Mouse (Mus musculus): ENCODE data around the gene Rnaseh1. TPM values are rescaled to one million over a fixed set of nuclear protein-coding genes. Genes with fewer than 3 reads are reported as not detected.
A peak's percentile ranks its signal among the peaks of the same experiment; 100 is the strongest.

The Rnaseh1 gene
- polyA plus RNA-seq, 1 experiment from 2014 or later, result 29.6 TPM

DNA sequence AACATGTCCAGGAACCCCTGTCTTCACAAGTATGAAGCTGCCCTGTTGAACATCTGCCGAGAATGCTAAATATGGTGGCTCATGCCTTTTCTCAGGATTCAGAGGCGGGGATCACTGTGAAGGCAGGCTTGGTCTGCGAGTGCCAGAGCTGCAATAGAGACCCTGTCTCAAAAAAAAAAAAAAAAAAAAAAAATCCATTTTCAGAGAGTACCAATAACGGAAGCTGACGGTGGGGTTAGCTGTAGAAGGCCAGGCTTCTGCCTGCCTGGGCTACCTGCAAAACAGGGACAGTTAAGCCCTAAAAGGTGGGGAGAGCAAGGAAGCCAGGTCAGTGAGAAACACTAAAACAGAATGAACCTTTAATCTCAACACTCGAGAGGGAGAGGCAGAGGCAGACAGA, 12.9 kb upstream of the Rnaseh1 start:
- H3K9ac ChIP-seq (ENCODE audit: low read length), result no peak overlapping the region; the same call in 1 of the 2 replicates
- WGBS, result 84% methylated on average over 6 of the region's 6 CpGs
- H3K4me3 ChIP-seq (ENCODE audit: low read length), result peak overlapping the region; percentile 80
- H3K4me2 ChIP-seq (ENCODE audit: low read depth, low read length), result peak overlapping the region; percentile 56
- H3K27me3 ChIP-seq (ENCODE audit: control insufficient read depth, insufficient read depth, low read depth, low read length), result no peaks in the 10 kb centered on the region
- H3K9me3 ChIP-seq (ENCODE audit: control insufficient read depth, low read length), result no peaks in the 10 kb centered on the region
- H3K4me1 ChIP-seq (replicated peaks; ENCODE audit: control insufficient read depth, insufficient read depth, low read length), result peaks cover 10% of the 10 kb centered on the region
- ATAC-seq (ENCODE audit: low read depth), result no peak
- H3K27ac ChIP-seq (ENCODE audit: low read length), result no peak overlapping the region
- H3K36me3 ChIP-seq (ENCODE audit: control insufficient read depth, insufficient read depth, low read length), result peaks cover 25% of the 10 kb centered on the region

GRCm38 (mm10) chr12:28638778-28639177, 10.6 kb upstream of the Rnaseh1 start:
- peaks cover 7% of the 10 kb centered on the region; the same call in 1 of the 2 replicates for H3K4me1 ChIP-seq (replicated peaks; ENCODE audit: control insufficient read depth, insufficient read depth, low read length)
- peaks cover 2% of the 10 kb centered on the region; the same call in 1 of the 2 replicates for H3K36me3 ChIP-seq (ENCODE audit: control insufficient read depth, insufficient read depth, low read length)
- H3K4me2 ChIP-seq (ENCODE audit: low read depth, low read length), result no peak overlapping the region
- H3K9me3 ChIP-seq (ENCODE audit: control insufficient read depth, low read length), result no peaks in the 10 kb centered on the region
- no peaks in the 10 kb centered on the region for H3K27me3 ChIP-seq (ENCODE audit: control insufficient read depth, insufficient read depth, low read depth, low read length)
- WGBS, result 58% methylated on average over 2 of the region's 2 CpGs
- no peak overlapping the region for H3K27ac ChIP-seq (ENCODE audit: low read length)
- H3K9ac ChIP-seq (ENCODE audit: low read length), result no peak overlapping the region
- ATAC-seq (ENCODE audit: low read depth), result no peak
- H3K4me3 ChIP-seq (ENCODE audit: low read length), result no peak overlapping the region

GRCm38 (mm10) chr12:28662628-28663027, 13.2 kb downstream of the Rnaseh1 start:
- Histone ChIP-seq H3K27ac (ENCODE audit: low read length) (no peak overlapping the region), H3K4me3 (ENCODE audit: low read length) (no peak overlapping the region), H3K4me1 (replicated peaks; ENCODE audit: control insufficient read depth, insufficient read depth, low read length) (peaks cover 10% of the 10 kb centered on the region), H3K4me2 (ENCODE audit: low read depth, low read length) (no peak overlapping the region), H3K36me3 (ENCODE audit: control insufficient read depth, insufficient read depth, low read length) (peaks cover 22% of the 10 kb centered on the region), H3K9me3 (ENCODE audit: control insufficient read depth, low read length) (no peaks in the 10 kb centered on the region), H3K27me3 (ENCODE audit: control insufficient read depth, insufficient read depth, low read depth, low read length) (no peaks in the 10 kb centered on the region), H3K9ac (ENCODE audit: low read length) (no peak overlapping the region)
- WGBS, result 81% methylated on average over 4 of the region's 4 CpGs
- ATAC-seq (ENCODE audit: low read depth), result no peak

DNA sequence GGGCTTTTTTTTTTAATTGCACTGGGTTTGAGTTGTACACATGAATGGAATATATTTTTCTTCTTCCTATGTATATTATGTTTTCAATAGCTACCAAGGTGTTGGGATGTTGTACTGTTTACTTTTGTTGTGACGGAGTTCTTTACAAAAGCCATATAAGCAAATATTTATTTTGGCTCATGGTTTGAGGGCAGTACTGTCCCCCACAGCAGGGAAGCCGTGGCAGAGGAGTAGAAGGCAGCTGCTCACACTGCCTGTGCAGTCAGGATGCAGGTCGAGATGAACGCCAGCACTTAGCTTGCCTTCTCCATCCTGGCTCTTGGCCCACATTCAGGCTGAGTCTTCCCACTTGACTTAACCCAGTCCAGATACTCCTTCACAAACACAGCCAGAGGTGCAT, 17.3 kb downstream of the Rnaseh1 start:
- H3K27me3 ChIP-seq (ENCODE audit: control insufficient read depth, insufficient read depth, low read depth, low read length), result no peaks in the 10 kb centered on the region
- no peak overlapping the region for H3K4me3 ChIP-seq (ENCODE audit: low read length)
- H3K4me2 ChIP-seq (ENCODE audit: low read depth, low read length), result peak overlapping the region; percentile 27; the same call in 1 of the 2 replicates
- WGBS, result 23% methylated on average over 4 of the region's 4 CpGs
- H3K27ac ChIP-seq (ENCODE audit: low read length), result peak overlapping the region; percentile 13; the same call in 1 of the 2 replicates
- ATAC-seq (ENCODE audit: low read depth), result peak; percentile 49; the same call in 1 of the 2 replicates
- peaks cover 11% of the 10 kb centered on the region for H3K4me1 ChIP-seq (replicated peaks; ENCODE audit: control insufficient read depth, insufficient read depth, low read length)
- H3K9me3 ChIP-seq (ENCODE audit: control insufficient read depth, low read length), result no peaks in the 10 kb centered on the region
- peak overlapping the region; percentile 43; the same call in 1 of the 2 replicates for H3K9ac ChIP-seq (ENCODE audit: low read length)
- no peaks in the 10 kb centered on the region for H3K36me3 ChIP-seq (ENCODE audit: control insufficient read depth, insufficient read depth, low read length)

- under 1% methylated on average over 8 of the region's 8 CpGs for WGBS
- Histone ChIP-seq H3K9me3 (ENCODE audit: control insufficient read depth, low read length) (no peaks in the 10 kb centered on the region), H3K27ac (ENCODE audit: low read length) (peak overlapping the region; percentile 13; the same call in 1 of the 2 replicates), H3K36me3 (ENCODE audit: control insufficient read depth, insufficient read depth, low read length) (no peaks in the 10 kb centered on the region), H3K9ac (ENCODE audit: low read length) (peak overlapping the region; percentile 43), H3K4me3 (ENCODE audit: low read length) (no peak overlapping the region), H3K4me1 (replicated peaks; ENCODE audit: control insufficient read depth, insufficient read depth, low read length) (peaks cover 11% of the 10 kb centered on the region), H3K4me2 (ENCODE audit: low read depth, low read length) (peak overlapping the region; percentile 27; the same call in 1 of the 2 replicates), H3K27me3 (ENCODE audit: control insufficient read depth, insufficient read depth, low read depth, low read length) (no peaks in the 10 kb centered on the region)
- peak; percentile 62 for ATAC-seq (ENCODE audit: low read depth)
These were observed 17.9 kb downstream of the Rnaseh1 start for GRCm38 (mm10) chr12:28667287-28667686.

DNA sequence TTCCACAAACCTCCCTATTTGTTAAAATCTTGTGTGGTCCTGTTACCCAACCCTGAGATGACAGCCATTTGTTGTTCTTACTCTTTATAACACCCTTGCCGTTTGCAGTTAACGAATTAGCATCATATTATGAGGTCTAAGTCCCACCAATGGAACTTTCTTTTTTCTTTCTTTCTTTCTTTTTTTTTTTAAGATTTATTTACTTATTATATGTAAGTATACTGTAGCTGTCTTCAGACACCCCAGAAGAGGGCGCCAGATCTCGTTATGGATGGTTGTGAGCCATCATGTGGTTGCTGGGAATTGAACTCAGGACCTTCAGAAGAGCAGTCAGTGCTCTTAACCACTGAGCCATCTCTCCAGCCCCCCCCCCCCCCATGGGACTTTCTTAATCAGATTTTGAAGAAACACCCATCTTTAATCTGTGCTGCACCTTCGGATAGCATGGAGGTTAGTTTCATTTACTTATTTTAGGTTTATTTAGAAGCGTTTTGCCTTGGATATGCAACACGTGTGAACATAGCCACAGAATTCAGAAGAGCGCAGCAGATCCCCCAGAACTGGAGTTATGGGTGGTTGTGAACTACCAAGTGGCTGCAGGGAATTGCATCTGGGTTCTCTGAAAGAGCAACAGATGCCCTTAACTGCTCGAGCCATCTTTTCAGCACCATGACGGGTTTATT, 24.8 kb downstream of the Rnaseh1 start:
- 76% methylated on average over 10 of the region's 10 CpGs for WGBS
- H3K9me3 ChIP-seq (ENCODE audit: control insufficient read depth, low read length), result no peaks in the 10 kb centered on the region
- H3K36me3 ChIP-seq (ENCODE audit: control insufficient read depth, insufficient read depth, low read length), result peaks cover 10% of the 10 kb centered on the region
- peak overlapping the region; percentile 67 for H3K4me2 ChIP-seq (ENCODE audit: low read depth, low read length)
- no peak for ATAC-seq (ENCODE audit: low read depth)
- H3K4me3 ChIP-seq (ENCODE audit: low read length), result peak overlapping the region; percentile 66
- H3K4me1 ChIP-seq (replicated peaks; ENCODE audit: control insufficient read depth, insufficient read depth, low read length), result peaks cover 10% of the 10 kb centered on the region
- H3K27ac ChIP-seq (ENCODE audit: low read length), result peak overlapping the region; percentile 96
- no peaks in the 10 kb centered on the region for H3K27me3 ChIP-seq (ENCODE audit: control insufficient read depth, insufficient read depth, low read depth, low read length)
- H3K9ac ChIP-seq (ENCODE audit: low read length), result peak overlapping the region; percentile 78

DNA sequence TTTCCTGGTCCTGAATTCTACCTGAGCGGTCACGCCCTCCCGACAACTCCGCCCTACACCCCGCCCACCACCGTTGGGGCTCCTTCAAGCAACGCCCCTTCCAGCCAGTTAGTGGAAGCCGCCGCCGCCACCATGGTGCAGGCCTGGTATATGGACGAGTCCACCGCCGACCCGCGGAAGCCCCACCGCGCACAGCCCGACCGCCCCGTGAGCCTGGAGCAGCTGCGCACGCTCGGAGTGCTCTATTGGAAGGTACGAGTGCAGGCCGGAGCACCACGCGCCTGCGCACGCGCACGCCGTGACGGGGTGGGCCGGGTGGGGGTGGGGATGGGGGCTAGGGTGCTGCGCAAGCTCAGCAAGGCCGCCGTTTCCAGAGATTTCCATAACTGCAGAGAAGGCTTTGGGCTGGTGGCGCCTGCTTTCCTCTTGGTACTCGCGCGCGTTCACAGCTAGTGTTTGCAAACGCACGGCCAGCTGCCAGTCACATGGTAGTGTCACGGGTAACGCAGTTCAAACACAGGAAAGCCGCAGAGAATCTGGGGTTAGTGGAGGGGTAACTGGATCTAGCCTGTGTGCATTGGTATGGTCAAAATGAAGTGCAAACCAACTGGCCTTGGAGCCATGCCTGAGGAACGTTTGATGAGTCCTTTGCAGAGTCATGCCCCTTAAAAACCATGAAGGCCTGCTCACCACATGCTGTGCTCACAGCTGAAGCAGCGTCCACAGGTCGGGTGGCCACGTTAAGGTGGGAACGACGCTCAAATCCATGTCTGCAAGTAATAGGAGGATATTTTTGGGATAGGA, 25.9 kb downstream of the Rnaseh1 start, which contains the start of gene Adi1:
Gene Adi1 (plus strand): TSS at position 111 of the 804 bp plus-strand sequence.
- 2% methylated on average over 53 of the region's 53 CpGs for WGBS

GRCm38 (mm10) chr12:28675925-28676209, 26.5 kb downstream of the Rnaseh1 start:
- H3K4me1 ChIP-seq (replicated peaks; ENCODE audit: control insufficient read depth, insufficient read depth, low read length), result peaks cover 10% of the 10 kb centered on the region
- H3K27me3 ChIP-seq (ENCODE audit: control insufficient read depth, insufficient read depth, low read depth, low read length), result no peaks in the 10 kb centered on the region
- 46% methylated on average over 5 of the region's 5 CpGs for WGBS
- peak overlapping the region; percentile 66 for H3K4me3 ChIP-seq (ENCODE audit: low read length)
- H3K27ac ChIP-seq (ENCODE audit: low read length), result peak overlapping the region; percentile 96
- peaks cover 10% of the 10 kb centered on the region for H3K36me3 ChIP-seq (ENCODE audit: control insufficient read depth, insufficient read depth, low read length)
- no peaks in the 10 kb centered on the region for H3K9me3 ChIP-seq (ENCODE audit: control insufficient read depth, low read length)
- peak overlapping the region; percentile 78 for H3K9ac ChIP-seq (ENCODE audit: low read length)
- ATAC-seq (ENCODE audit: low read depth), result no peak
- H3K4me2 ChIP-seq (ENCODE audit: low read depth, low read length), result peak overlapping the region; percentile 67

More for the DNA sequence above, 25.9 kb downstream of the Rnaseh1 start, which contains the start of gene Adi1:
- peaks cover 10% of the 10 kb centered on the region for H3K36me3 ChIP-seq (ENCODE audit: control insufficient read depth, insufficient read depth, low read length)
- H3K9me3 ChIP-seq (ENCODE audit: control insufficient read depth, low read length), result no peaks in the 10 kb centered on the region
- peak within 1 kb of the TSS; percentile 78 for H3K9ac ChIP-seq (ENCODE audit: low read length)
- H3K27ac ChIP-seq (ENCODE audit: low read length), result peak within 1 kb of the TSS; percentile 96
- H3K27me3 ChIP-seq (ENCODE audit: control insufficient read depth, insufficient read depth, low read depth, low read length), result no peaks in the 10 kb centered on the region
- peak within 1 kb of the TSS; percentile 66 for H3K4me3 ChIP-seq (ENCODE audit: low read length)
- H3K4me1 ChIP-seq (replicated peaks; ENCODE audit: control insufficient read depth, insufficient read depth, low read length), result peaks cover 10% of the 10 kb centered on the region
- H3K4me2 ChIP-seq (ENCODE audit: low read depth, low read length), result peak within 1 kb of the TSS; percentile 67
- peak; percentile 96 for ATAC-seq (ENCODE audit: low read depth)

DNA sequence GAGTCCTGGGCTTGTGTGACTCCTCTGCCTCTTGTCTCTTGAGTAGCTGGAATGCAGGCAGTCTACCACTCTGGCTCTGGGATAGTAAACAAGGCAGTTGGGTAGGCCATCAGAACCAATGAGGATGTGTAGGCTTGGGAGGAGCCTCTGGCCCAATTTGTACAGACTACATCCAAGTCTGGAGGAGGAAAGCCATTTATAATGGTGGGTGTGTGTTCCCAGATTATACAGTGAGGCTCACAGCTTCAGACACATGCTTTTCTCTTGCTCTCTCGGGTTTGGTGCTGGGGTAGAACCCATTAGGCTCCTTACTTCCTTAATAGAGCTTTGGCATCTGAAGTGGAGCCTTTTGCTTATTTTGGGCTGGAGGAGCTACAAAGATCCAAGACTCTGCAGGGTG, 35.3 kb downstream of the Rnaseh1 start:
- Histone ChIP-seq H3K27me3 (ENCODE audit: control insufficient read depth, insufficient read depth, low read depth, low read length) (no peaks in the 10 kb centered on the region), H3K4me2 (ENCODE audit: low read depth, low read length) (no peak overlapping the region), H3K9me3 (ENCODE audit: control insufficient read depth, low read length) (no peaks in the 10 kb centered on the region), H3K36me3 (ENCODE audit: control insufficient read depth, insufficient read depth, low read length) (peaks cover 11% of the 10 kb centered on the region; the same call in 1 of the 2 replicates), H3K4me3 (ENCODE audit: low read length) (no peak overlapping the region), H3K27ac (ENCODE audit: low read length) (no peak overlapping the region), H3K4me1 (replicated peaks; ENCODE audit: control insufficient read depth, insufficient read depth, low read length) (no peaks in the 10 kb centered on the region), H3K9ac (ENCODE audit: low read length) (no peak overlapping the region)
- no peak for ATAC-seq (ENCODE audit: low read depth)
- WGBS, result 80% methylated on average over 1 of the region's 1 CpGs

Measured in lung, embryonic 16.5 days (tissue).